Mouse (Mus musculus) limb, embryonic 12.5 days (tissue): Measurements from ENCODE around the gene Prpsap1. TPM values are rescaled to one million over a fixed set of nuclear protein-coding genes. Genes with fewer than 3 reads are reported as not detected.

Experiments used
- ATAC-seq: fragments of 200-750 bp; cut with Nextera tagmentation; 2 replicates; pipeline ENCODE4 v1.8.0; 2017; ENCODE audit warnings: low read depth, moderate TSS enrichment; ENCODE audit not compliant: insufficient number of reproducible peaks, insufficient read depth, low FRiP score, low TSS enrichment
- H3K27ac ChIP-seq: fragments of 300-500 bp; sonication (generic); 2 replicates; pipeline ENCODE4 v1.5.1; 2016; ENCODE audit warnings: mild to moderate bottlenecking, moderate library complexity
- H3K27me3 ChIP-seq: fragments of 300-500 bp; sonication (generic); 2 replicates; pipeline ENCODE4 v1.6.1; 2016; ENCODE audit warnings: mild to moderate bottlenecking, moderate library complexity
- H3K36me3 ChIP-seq: fragments of 300-500 bp; sonication (generic); 2 replicates; pipeline ENCODE4 v1.6.1; 2016; ENCODE audit warnings: mild to moderate bottlenecking, moderate library complexity
- H3K4me1 ChIP-seq: fragments of 300-500 bp; sonication (generic); replicated peaks from 2 replicates; pipeline ENCODE4 v1.6.1; 2016
- H3K4me2 ChIP-seq: fragments of 300-500 bp; sonication (generic); 2 replicates; pipeline ENCODE4 v1.6.1; 2016; ENCODE audit warnings: mild to moderate bottlenecking, moderate library complexity
- H3K4me3 ChIP-seq: fragments of 300-500 bp; sonication (generic); replicated peaks from 2 replicates; pipeline ENCODE4 v1.5.1; 2016; ENCODE audit warnings: mild to moderate bottlenecking
- H3K9ac ChIP-seq: fragments of 300-500 bp; sonication (generic); replicated peaks from 2 replicates; pipeline ENCODE4 v1.6.1; 2016; ENCODE audit warnings: mild to moderate bottlenecking, moderate library complexity
- H3K9me3 ChIP-seq: fragments of 300-500 bp; sonication (generic); 2 replicates; pipeline ENCODE4 v1.6.1; 2016; ENCODE audit warnings: mild to moderate bottlenecking, moderate library complexity
- WGBS: fragments of 180-500 bp; shearing (Covaris S2); methylation state at CpG from one replicate; pipeline ENCODE4 v1.1.7; 2016; 5-methylcytosine and 5-hydroxymethylcytosine counted together
- polyA plus RNA-seq: library from polyadenylated mRNA; unstranded; fragments of >200 nt; fragmentation: Nextera tagmentation; extraction: Ambion mirVana; gene quantifications from 2 replicates; pipeline ENCODE4 v1.2.1, GENCODE M21; 2016

Prpsap1 gene
- polyA plus RNA-seq, 1 experiment from 2014 or later: 199 TPM

GRCm38 (mm10) chr11:116513531-116514038 is 19.6 kb upstream of the Prpsap1 start:
- WGBS: 73% methylated on average over 4 of the region's 4 CpGs
- Histone ChIP-seq H3K4me1 (peaks cover 13% of the 10 kb centered on the region), H3K4me3 (no peak overlapping the region), H3K27me3 (peaks cover 16% of the 10 kb centered on the region), H3K27ac (no peak overlapping the region), H3K36me3 (no peaks in the 10 kb centered on the region), H3K9me3 (no peaks in the 10 kb centered on the region), H3K4me2 (no peak overlapping the region), H3K9ac (no peak overlapping the region)
- ATAC-seq: no peak

GRCm38 (mm10) chr11:116512987-116513386 is 19.0 kb upstream of the Prpsap1 start:
- ATAC-seq: no peak
- no peaks in the 10 kb centered on the region for H3K9me3 ChIP-seq
- H3K4me3 ChIP-seq: no peak overlapping the region
- H3K4me2 ChIP-seq: no peak overlapping the region
- no peaks in the 10 kb centered on the region for H3K36me3 ChIP-seq
- H3K9ac ChIP-seq: no peak overlapping the region
- H3K27me3 ChIP-seq: peaks cover 16% of the 10 kb centered on the region
- H3K27ac ChIP-seq: no peak overlapping the region
- peaks cover 15% of the 10 kb centered on the region for H3K4me1 ChIP-seq
- 82% methylated on average over 6 of the region's 6 CpGs for WGBS

GRCm38 (mm10) chr11:116512154-116512553 is 18.2 kb upstream of the Prpsap1 start:
- H3K36me3 ChIP-seq: no peaks in the 10 kb centered on the region
- 91% methylated on average over 7 of the region's 7 CpGs for WGBS
- no peak overlapping the region for H3K27ac ChIP-seq
- ATAC-seq: no peak
- H3K4me2 ChIP-seq: no peak overlapping the region
- H3K27me3 ChIP-seq: peaks cover 13% of the 10 kb centered on the region
- H3K4me3 ChIP-seq: no peak overlapping the region
- no peak overlapping the region for H3K9ac ChIP-seq
- H3K4me1 ChIP-seq: peaks cover 12% of the 10 kb centered on the region
- H3K9me3 ChIP-seq: no peaks in the 10 kb centered on the region

GRCm38 (mm10) chr11:116511301-116511868 is 17.4 kb upstream of the Prpsap1 start:
- 67% methylated on average over 7 of the region's 7 CpGs for WGBS
- Histone ChIP-seq H3K27me3 (peaks cover 13% of the 10 kb centered on the region), H3K4me1 (peaks cover 12% of the 10 kb centered on the region), H3K4me3 (no peak overlapping the region), H3K9ac (no peak overlapping the region), H3K27ac (no peak overlapping the region), H3K36me3 (no peaks in the 10 kb centered on the region), H3K9me3 (no peaks in the 10 kb centered on the region), H3K4me2 (no peak overlapping the region)
- ATAC-seq: no peak

DNA sequence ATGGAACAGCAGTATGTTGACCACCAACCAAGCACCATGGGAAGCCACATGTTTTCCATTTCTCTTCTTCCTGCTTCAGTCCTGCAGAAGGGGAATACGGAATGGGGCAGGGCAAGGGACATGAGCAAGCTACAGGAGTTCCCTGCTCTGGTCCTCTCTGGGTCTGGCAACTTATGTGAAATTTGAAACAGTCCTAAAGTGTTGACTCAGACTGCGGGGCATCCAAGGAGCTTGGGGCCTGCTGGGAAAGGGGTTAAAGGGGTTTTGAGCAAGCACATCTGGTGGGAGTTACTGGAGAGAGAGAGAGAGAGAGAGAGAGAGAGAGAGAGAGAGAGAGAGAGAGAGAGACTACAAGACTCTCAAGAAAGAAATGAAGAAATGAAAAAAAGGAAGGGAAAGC is 14.7 kb upstream of the Prpsap1 start:
- no peaks in the 10 kb centered on the region for H3K9me3 ChIP-seq
- H3K27ac ChIP-seq: 0 out of 2 replicates have a peak overlapping the region, but pooled peaks have one; percentile 51
- H3K4me1 ChIP-seq: 0 out of 2 replicates have a peak, but pooled peaks cover 4% of the 10 kb centered on the region
- H3K27me3 ChIP-seq: no peaks in the 10 kb centered on the region
- no peak for ATAC-seq
- H3K4me3 ChIP-seq: no peak overlapping the region
- 10% methylated on average over 2 of the region's 2 CpGs for WGBS
- H3K4me2 ChIP-seq: no peak overlapping the region
- no peak overlapping the region for H3K9ac ChIP-seq
- no peaks in the 10 kb centered on the region for H3K36me3 ChIP-seq

DNA sequence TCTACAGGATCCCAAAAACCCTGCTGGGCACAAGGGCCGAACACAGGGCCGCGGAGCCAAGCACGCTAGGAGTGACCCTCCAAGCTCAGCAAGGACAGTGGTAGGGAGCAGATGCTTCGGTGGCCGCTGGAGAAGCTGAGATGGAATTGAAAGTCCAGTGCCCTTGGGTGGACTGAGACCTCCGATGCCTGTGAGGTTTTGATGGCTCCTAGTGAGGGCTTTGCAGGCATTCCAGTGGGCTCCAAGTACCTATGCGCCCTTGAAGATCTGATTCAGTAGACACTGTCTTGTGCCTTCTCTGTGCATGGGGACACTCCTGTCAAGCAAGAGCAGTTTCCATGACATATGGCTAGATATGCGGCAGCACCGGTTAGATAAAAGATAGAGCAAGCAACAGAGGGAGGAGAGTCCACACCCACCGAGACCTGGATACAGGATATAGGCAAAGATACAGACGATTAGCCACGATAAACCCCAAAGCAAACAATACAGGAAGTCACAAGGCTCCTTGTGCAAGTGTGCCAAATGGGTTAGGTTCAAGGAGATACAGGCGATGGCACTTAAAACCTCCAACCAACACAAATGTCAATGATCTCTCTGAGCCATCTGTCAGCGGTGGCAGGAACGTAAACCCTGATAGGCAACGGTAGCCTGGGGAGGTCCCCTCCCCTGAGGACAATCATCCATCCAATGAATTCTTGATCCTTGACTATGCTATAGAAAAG is 12.3 kb upstream of the Prpsap1 start:
- H3K9ac ChIP-seq: no peak overlapping the region
- H3K27me3 ChIP-seq: no peaks in the 10 kb centered on the region
- H3K36me3 ChIP-seq: no peaks in the 10 kb centered on the region
- H3K9me3 ChIP-seq: no peaks in the 10 kb centered on the region
- H3K27ac ChIP-seq: no peak overlapping the region
- no peak for ATAC-seq
- WGBS: 83% methylated on average over 17 of the region's 17 CpGs
- 0 out of 2 replicates have a peak, but pooled peaks cover 4% of the 10 kb centered on the region for H3K4me1 ChIP-seq
- H3K4me2 ChIP-seq: no peak overlapping the region
- no peak overlapping the region for H3K4me3 ChIP-seq

DNA sequence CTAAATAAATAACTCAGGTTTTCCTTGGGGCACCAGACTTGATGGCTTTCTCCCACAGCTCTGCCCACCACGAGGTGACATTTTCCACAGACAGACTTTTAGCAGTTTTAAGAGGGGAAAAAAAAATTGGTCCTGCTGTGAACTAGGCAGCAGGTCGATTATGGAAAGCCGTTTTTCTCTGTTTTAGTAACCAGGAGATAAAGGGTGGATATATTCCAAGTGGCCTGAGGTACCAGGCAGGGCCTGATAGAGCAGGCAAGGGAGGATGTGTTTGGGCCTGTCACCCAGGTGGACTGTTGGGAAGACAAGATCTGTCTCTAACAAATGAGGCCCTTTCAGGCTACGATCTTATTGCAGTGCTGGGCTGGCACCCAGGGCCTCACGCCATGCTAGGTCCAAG is 11.6 kb upstream of the Prpsap1 start:
- Histone ChIP-seq H3K9ac (no peak overlapping the region), H3K27ac (no peak overlapping the region), H3K4me1 (0 out of 2 replicates have a peak, but pooled peaks cover 4% of the 10 kb centered on the region), H3K9me3 (no peaks in the 10 kb centered on the region), H3K4me3 (no peak overlapping the region), H3K27me3 (no peaks in the 10 kb centered on the region), H3K4me2 (no peak overlapping the region), H3K36me3 (no peaks in the 10 kb centered on the region)
- WGBS: 65% methylated on average over 5 of the region's 5 CpGs
- no peak for ATAC-seq

DNA sequence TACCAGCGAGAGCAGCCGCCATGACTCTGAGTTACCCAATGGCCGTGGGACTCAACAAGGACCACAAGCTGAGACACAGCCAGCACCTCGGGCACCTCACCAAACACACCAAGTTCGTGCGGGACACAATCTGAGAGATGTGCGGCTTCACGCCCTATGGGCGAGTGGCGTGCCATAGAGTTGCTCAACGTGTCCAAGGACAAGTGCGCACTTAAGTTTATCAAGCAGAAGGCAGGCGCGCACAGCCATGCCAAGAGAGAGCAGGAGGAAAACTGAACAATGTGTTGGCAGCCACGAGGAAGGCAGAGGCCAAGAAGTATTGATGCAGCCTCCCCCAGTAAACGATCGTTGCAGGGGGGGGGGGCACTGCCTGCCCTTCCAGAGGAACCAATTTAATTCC is 10.5 kb upstream of the Prpsap1 start:
- Histone ChIP-seq H3K4me1 (0 out of 2 replicates have a peak, but pooled peaks cover 4% of the 10 kb centered on the region), H3K9ac (no peak overlapping the region), H3K9me3 (no peaks in the 10 kb centered on the region), H3K27ac (no peak overlapping the region), H3K4me2 (no peak overlapping the region), H3K4me3 (no peak overlapping the region), H3K27me3 (no peaks in the 10 kb centered on the region), H3K36me3 (no peaks in the 10 kb centered on the region)
- ATAC-seq: no peak
- WGBS: 91% methylated on average over 17 of the region's 17 CpGs

- Histone ChIP-seq H3K9me3 (no peaks in the 10 kb centered on the region), H3K4me1 (0 out of 2 replicates have a peak, but pooled peaks cover 3% of the 10 kb centered on the region), H3K9ac (no peak overlapping the region), H3K27ac (no peak overlapping the region), H3K36me3 (no peaks in the 10 kb centered on the region), H3K4me3 (no peak overlapping the region), H3K27me3 (peaks cover 4% of the 10 kb centered on the region; the same call in 1 of the 2 replicates), H3K4me2 (no peak overlapping the region)
- ATAC-seq: 0 out of 2 replicates have a peak, but pooled peaks have one; percentile 26
- 32% methylated on average over 7 of the region's 7 CpGs for WGBS
Observed at GRCm38 (mm10) chr11:116501005-116501746, 7.2 kb upstream of the Prpsap1 start.

- Histone ChIP-seq H3K9ac (no peak overlapping the region), H3K4me2 (peak overlapping the region; percentile 48), H3K4me1 (peaks cover 7% of the 10 kb centered on the region; the same call in 1 of the 2 replicates), H3K36me3 (no peaks in the 10 kb centered on the region), H3K9me3 (no peaks in the 10 kb centered on the region), H3K27ac (no peak overlapping the region), H3K27me3 (peaks cover 4% of the 10 kb centered on the region; the same call in 1 of the 2 replicates), H3K4me3 (peak overlapping the region; percentile 27; the same call in 1 of the 2 replicates)
- WGBS: 35% methylated on average over 6 of the region's 6 CpGs
- no peak for ATAC-seq
Observed at GRCm38 (mm10) chr11:116499018-116499417, 5.0 kb upstream of the Prpsap1 start.

GRCm38 (mm10) chr11:116498596-116498995 is 4.6 kb upstream of the Prpsap1 start:
- Histone ChIP-seq H3K36me3 (no peaks in the 10 kb centered on the region), H3K27me3 (peaks cover 4% of the 10 kb centered on the region; the same call in 1 of the 2 replicates), H3K4me2 (peak overlapping the region; percentile 48), H3K9ac (peak overlapping the region; percentile 44; the same call in 1 of the 2 replicates), H3K4me3 (peak overlapping the region; percentile 27), H3K27ac (no peak overlapping the region), H3K9me3 (no peaks in the 10 kb centered on the region), H3K4me1 (peaks cover 7% of the 10 kb centered on the region; the same call in 1 of the 2 replicates)
- WGBS: 31% methylated on average over 33 of the region's 34 CpGs
- ATAC-seq: no peak
